In genomic region chr2:157914889-157915517, GRCm38 (mm10) we compare ENCODE assay signal across 9 mouse cellular contexts. TPM values are rescaled to one million over a fixed set of nuclear protein-coding genes. Genes with fewer than 3 reads are reported as not detected.
DNase-seq lines count a peak whose midpoint lies in the region; ATAC-seq and TF ChIP-seq lines count a peak whose summit lies in the region.
"Had no signal": no experiment of that assay in that cellular context is flagged by ENCODE, and none has a peak within 500 bp of the region (broad histone marks: within the 10 kb centered on the region; RNA-seq: fewer than 3 reads in every experiment).

No protein-coding gene starts in this region.

- TF ChIP-seq EP300 in liver, postnatal 0 days (IDR thresholded peaks at IDR 0.05; ENCODE audit: low read depth): no peak

- peaks cover 8% of the 10 kb centered on the region for H3K4me1 ChIP-seq in liver, embryonic 12.5 days
- no peaks in the 10 kb centered on the region for H3K4me1 ChIP-seq in liver, postnatal 0 days (ENCODE audit: insufficient read depth)
- H3K4me1 ChIP-seq in forebrain, embryonic 12.5 days: peaks cover 23% of the 10 kb centered on the region
- H3K4me1 ChIP-seq: megakaryocyte, embryonic 14.5 days had no signal

- 39% methylated on average over 40 of the region's 43 CpGs for WGBS in liver, embryonic 12.5 days (ENCODE audit: insufficient replicate concordance)
- WGBS in liver, postnatal 0 days (ENCODE audit: insufficient replicate concordance): 40% methylated on average over 42 of the region's 43 CpGs
- 42% methylated on average over 42 of the region's 43 CpGs for WGBS in forebrain, embryonic 12.5 days

- H3K27ac ChIP-seq in liver, embryonic 12.5 days: no peak overlapping the region
- H3K27ac ChIP-seq in liver, postnatal 0 days (ENCODE audit: low read depth): no peak overlapping the region
- peak overlapping the region; percentile 36; the same call in 1 of the 2 replicates for H3K27ac ChIP-seq in forebrain, embryonic 12.5 days

- H3K36me3 ChIP-seq in liver, embryonic 12.5 days: no peaks in the 10 kb centered on the region
- H3K36me3 ChIP-seq in liver, postnatal 0 days (replicated peaks; ENCODE audit: insufficient read depth, low read length): no peaks in the 10 kb centered on the region
- H3K36me3 ChIP-seq in forebrain, embryonic 12.5 days (replicated peaks): no peaks in the 10 kb centered on the region

- TF ChIP-seq CTCF in liver, postnatal 0 days (IDR thresholded peaks at IDR 0.05; ENCODE audit: low read depth): no peak

- peaks cover 62% of the 10 kb centered on the region for H3K27me3 ChIP-seq in liver, embryonic 12.5 days (replicated peaks)
- H3K27me3 ChIP-seq in liver, postnatal 0 days (ENCODE audit: insufficient read depth, low read length): peaks cover 39% of the 10 kb centered on the region
- H3K27me3 ChIP-seq in forebrain, embryonic 12.5 days: peaks cover 65% of the 10 kb centered on the region

- H3K4me3 ChIP-seq in liver, embryonic 12.5 days: peak overlapping the region; percentile 33
- no peak overlapping the region for H3K4me3 ChIP-seq in liver, postnatal 0 days (ENCODE audit: low read depth, low read length)
- peak overlapping the region; percentile 51 for H3K4me3 ChIP-seq in forebrain, embryonic 12.5 days (replicated peaks)
- H3K4me3 ChIP-seq: megakaryocyte, embryonic 14.5 days had no signal

- DNase-seq in liver, postnatal 0 days: no peak
- peak; percentile 31 to 59 for DNase-seq in layer of hippocampus, postnatal 25 days (ENCODE audit: extremely low spot score in 1 of 2, low spot score in 1 of 2)
- peak; percentile 57 for DNase-seq in right cerebral cortex, adult 18-20 months
- DNase-seq in gastrocnemius, postnatal 36 days: no peak
- no peak for DNase-seq in heart, adult 18-20 months
- no peak for DNase-seq in heart, postnatal 10 days

- no peaks in the 10 kb centered on the region for H3K9me3 ChIP-seq in liver, embryonic 12.5 days (replicated peaks)
- H3K9me3 ChIP-seq in liver, postnatal 0 days (ENCODE audit: low read length): no peaks in the 10 kb centered on the region
- no peaks in the 10 kb centered on the region for H3K9me3 ChIP-seq in forebrain, embryonic 12.5 days
- H3K9me3 ChIP-seq: megakaryocyte, embryonic 14.5 days had no signal

- H3K4me2 ChIP-seq in liver, embryonic 12.5 days: peak overlapping the region; percentile 48
- no peak overlapping the region for H3K4me2 ChIP-seq in liver, postnatal 0 days (ENCODE audit: low read depth, low read length)
- H3K4me2 ChIP-seq in forebrain, embryonic 12.5 days: peak overlapping the region; percentile 66

- no peak overlapping the region for H3K9ac ChIP-seq in liver, embryonic 12.5 days
- no peak overlapping the region for H3K9ac ChIP-seq in liver, postnatal 0 days (replicated peaks)
- peak overlapping the region; percentile 62 for H3K9ac ChIP-seq in forebrain, embryonic 12.5 days

- intact Hi-C loops in gastrocnemius, postnatal 36 days (cut with DNase I): no loop called here
- intact Hi-C loops in heart, postnatal 10 days (cut with DNase I): no loop called here

- ATAC-seq in liver, embryonic 12.5 days: no peak
- ATAC-seq in liver, postnatal 0 days: no peak
- peak; percentile 21; the same call in 1 of the 2 replicates for ATAC-seq in forebrain, embryonic 12.5 days (ENCODE audit: low FRiP score)

RNA-seq across cellular contexts. Expression of gene Vstm2l, which starts 0.6 kb away (rescaled TPM):
- not detected in 2 replicates for polyA plus RNA-seq in liver, embryonic 12.5 days (2016; fragmentation: Nextera tagmentation; extraction: Ambion mirVana)
- not detected in 2 replicates for polyA plus RNA-seq in liver, postnatal 0 days (2015; fragmentation: Nextera tagmentation; extraction: Ambion mirVana)
- polyA plus RNA-seq in forebrain, embryonic 12.5 days (2016; fragmentation: Nextera tagmentation; extraction: Ambion mirVana): 3.5 TPM in 2 replicates
- 100 to 1,000 TPM; 114 to 131 TPM for total RNA-seq in layer of hippocampus, postnatal 25 days (2021)
- total RNA-seq in gastrocnemius, postnatal 36 days (2021): not detected
- under 1 TPM; 0.33 to 0.52 TPM for total RNA-seq in heart, adult 18-20 months (2021)
- total RNA-seq in heart, postnatal 10 days (2021): under 1 TPM in 1 of 2 experiments, not detected in 1; 0.20 TPM

Comparison
In these comparisons a context has a peak if more than half of its experiments do, and no peak if none do; other contexts are left out.
1. DNase-seq: peak in layer of hippocampus, postnatal 25 days (2 of 2) and right cerebral cortex, adult 18-20 months (single experiment); none in liver, postnatal 0 days (single experiment), gastrocnemius, postnatal 36 days (0 of 2), heart, adult 18-20 months (0 of 2) and heart, postnatal 10 days (0 of 2).
2. RNA of gene Vstm2l, which starts 0.6 kb away (total RNA-seq): 114 to 131 TPM in layer of hippocampus, postnatal 25 days; 0.33 to 0.52 TPM in heart, adult 18-20 months, 0.20 TPM in heart, postnatal 10 days and not detected in gastrocnemius, postnatal 36 days; every median in the first group is over 10 times any median in the second.